Mouse (Mus musculus) neural tube, embryonic 12.5 days (tissue): Measurements from ENCODE around the gene Sec22a. TPM values are rescaled to one million over a fixed set of nuclear protein-coding genes. Genes with fewer than 3 reads are reported as not detected.

Experiments
- ATAC-seq: fragments of 200-750 bp; cut with Nextera tagmentation; 2 replicates; pipeline ENCODE4 v1.8.0; 2017; ENCODE audit warnings: low read depth, mild to moderate bottlenecking, moderate TSS enrichment, moderate library complexity; ENCODE audit not compliant: low FRiP score
- H3K27ac ChIP-seq: fragments of 300-500 bp; sonication (generic); 2 replicates; pipeline ENCODE4 v1.5.1; 2016
- H3K27me3 ChIP-seq: fragments of 300-500 bp; sonication (generic); replicated peaks from 2 replicates; pipeline ENCODE4 v1.6.1; 2016; ENCODE audit warnings: mild to moderate bottlenecking
- H3K36me3 ChIP-seq: fragments of 300-500 bp; sonication (generic); 2 replicates; pipeline ENCODE4 v1.6.1; 2016; ENCODE audit warnings: mild to moderate bottlenecking
- H3K4me1 ChIP-seq: fragments of 300-500 bp; sonication (generic); 2 replicates; pipeline ENCODE4 v1.6.1; 2016
- H3K4me2 ChIP-seq: fragments of 300-500 bp; sonication (generic); replicated peaks from 2 replicates; pipeline ENCODE4 v1.6.1; 2016; ENCODE audit warnings: mild to moderate bottlenecking
- H3K4me3 ChIP-seq: fragments of 300-500 bp; sonication (generic); 2 replicates; pipeline ENCODE4 v1.5.1; 2016
- H3K9ac ChIP-seq: fragments of 300-500 bp; sonication (generic); 2 replicates; pipeline ENCODE4 v1.6.1; 2016; ENCODE audit warnings: mild to moderate bottlenecking
- H3K9me3 ChIP-seq: fragments of 300-500 bp; sonication (generic); 2 replicates; pipeline ENCODE4 v1.6.1; 2016; ENCODE audit warnings: mild to moderate bottlenecking
- WGBS: fragments of 180-500 bp; shearing (Covaris S2); methylation state at CpG from one replicate; pipeline ENCODE4 v1.1.7; 2016; 5-methylcytosine and 5-hydroxymethylcytosine counted together
- polyA plus RNA-seq: library from polyadenylated mRNA; unstranded; fragments of >200 nt; fragmentation: Nextera tagmentation; extraction: Ambion mirVana; gene quantifications from 2 replicates; pipeline ENCODE4 v1.2.1, GENCODE M21; 2016

Gene Sec22a
- polyA plus RNA-seq, 1 experiment from 2014 or later, result 35.3 TPM

GRCm38 (mm10) chr16:35362221-35362620 lies 1.5 kb downstream of the Sec22a start:
- Histone ChIP-seq H3K9me3 (no peaks in the 10 kb centered on the region), H3K36me3 (peaks cover 6% of the 10 kb centered on the region; the same call in 1 of the 2 replicates), H3K27ac (no peak overlapping the region), H3K9ac (no peak overlapping the region), H3K27me3 (no peaks in the 10 kb centered on the region), H3K4me1 (peaks cover 11% of the 10 kb centered on the region; the same call in 1 of the 2 replicates), H3K4me3 (no peak overlapping the region), H3K4me2 (no peak overlapping the region)
- no peak for ATAC-seq
- 93% methylated on average over 2 of the region's 2 CpGs for WGBS

GRCm38 (mm10) chr16:35360593-35360992 lies 3.1 kb downstream of the Sec22a start:
- 32% methylated on average over 6 of the region's 6 CpGs for WGBS

GRCm38 (mm10) chr16:35357449-35357848 lies 6.3 kb downstream of the Sec22a start:
- Histone ChIP-seq H3K4me1 (no peaks in the 10 kb centered on the region), H3K36me3 (peaks cover 6% of the 10 kb centered on the region; the same call in 1 of the 2 replicates), H3K27me3 (no peaks in the 10 kb centered on the region), H3K9ac (no peak overlapping the region), H3K27ac (no peak overlapping the region), H3K4me2 (no peak overlapping the region), H3K4me3 (no peak overlapping the region), H3K9me3 (no peaks in the 10 kb centered on the region)
- WGBS, result 90% methylated on average over 1 of the region's 1 CpGs
- no peak for ATAC-seq

More at GRCm38 (mm10) chr16:35360593-35360992, 3.1 kb downstream of the Sec22a start:
- no peak overlapping the region for H3K27ac ChIP-seq
- H3K4me1 ChIP-seq, result peaks cover 11% of the 10 kb centered on the region; the same call in 1 of the 2 replicates
- H3K4me3 ChIP-seq, result no peak overlapping the region
- no peak overlapping the region for H3K4me2 ChIP-seq
- peaks cover 6% of the 10 kb centered on the region; the same call in 1 of the 2 replicates for H3K36me3 ChIP-seq
- H3K27me3 ChIP-seq, result no peaks in the 10 kb centered on the region
- no peaks in the 10 kb centered on the region for H3K9me3 ChIP-seq
- no peak for ATAC-seq
- H3K9ac ChIP-seq, result no peak overlapping the region

GRCm38 (mm10) chr16:35330451-35330850 lies 33.3 kb downstream of the Sec22a start:
- WGBS, result 16% methylated on average over 1 of the region's 1 CpGs
- Histone ChIP-seq H3K4me3 (no peak overlapping the region), H3K4me2 (no peak overlapping the region), H3K4me1 (no peaks in the 10 kb centered on the region), H3K27me3 (no peaks in the 10 kb centered on the region), H3K27ac (no peak overlapping the region), H3K9ac (no peak overlapping the region), H3K9me3 (no peaks in the 10 kb centered on the region), H3K36me3 (peaks cover 7% of the 10 kb centered on the region)
- no peak for ATAC-seq

GRCm38 (mm10) chr16:35319773-35320172 lies 43.9 kb downstream of the Sec22a start:
- Histone ChIP-seq H3K27me3 (no peaks in the 10 kb centered on the region), H3K4me2 (no peak overlapping the region), H3K36me3 (no peaks in the 10 kb centered on the region), H3K4me3 (no peak overlapping the region), H3K4me1 (no peaks in the 10 kb centered on the region), H3K9me3 (no peaks in the 10 kb centered on the region), H3K27ac (no peak overlapping the region), H3K9ac (no peak overlapping the region)
- ATAC-seq, result 0 out of 2 replicates have a peak, but pooled peaks have one; percentile 2
- WGBS, result 65% methylated on average over 2 of the region's 2 CpGs

- H3K27ac ChIP-seq, result no peak overlapping the region
Observed at GRCm38 (mm10) chr16:35319335-35319734, 44.4 kb downstream of the Sec22a start.

GRCm38 (mm10) chr16:35318397-35318796 lies 45.3 kb downstream of the Sec22a start:
- H3K27ac ChIP-seq, result no peak overlapping the region
- H3K9me3 ChIP-seq, result no peaks in the 10 kb centered on the region
- 75% methylated on average over 6 of the region's 6 CpGs for WGBS
- ATAC-seq, result no peak
- no peaks in the 10 kb centered on the region; the same call in 1 of the 2 replicates for H3K36me3 ChIP-seq
- no peak overlapping the region for H3K4me2 ChIP-seq
- H3K4me3 ChIP-seq, result no peak overlapping the region
- H3K9ac ChIP-seq, result no peak overlapping the region
- no peaks in the 10 kb centered on the region for H3K27me3 ChIP-seq
- no peaks in the 10 kb centered on the region for H3K4me1 ChIP-seq

More at GRCm38 (mm10) chr16:35319335-35319734, 44.4 kb downstream of the Sec22a start:
- Histone ChIP-seq H3K9ac (no peak overlapping the region), H3K4me1 (no peaks in the 10 kb centered on the region), H3K4me3 (no peak overlapping the region), H3K27me3 (no peaks in the 10 kb centered on the region), H3K36me3 (no peaks in the 10 kb centered on the region), H3K4me2 (no peak overlapping the region), H3K9me3 (no peaks in the 10 kb centered on the region)
- 38% methylated on average over 4 of the region's 4 CpGs for WGBS
- peak; percentile 25; the same call in 1 of the 2 replicates for ATAC-seq

GRCm38 (mm10) chr16:35317460-35317859 lies 46.3 kb downstream of the Sec22a start:
- Histone ChIP-seq H3K27me3 (no peaks in the 10 kb centered on the region), H3K36me3 (peaks cover 4% of the 10 kb centered on the region; the same call in 1 of the 2 replicates), H3K4me2 (no peak overlapping the region), H3K27ac (no peak overlapping the region), H3K4me3 (no peak overlapping the region), H3K4me1 (no peaks in the 10 kb centered on the region), H3K9me3 (no peaks in the 10 kb centered on the region), H3K9ac (no peak overlapping the region)
- no peak for ATAC-seq
- WGBS, result 92% methylated on average over 5 of the region's 5 CpGs

GRCm38 (mm10) chr16:35316856-35317264 lies 46.9 kb downstream of the Sec22a start:
- ATAC-seq, result no peak
- Histone ChIP-seq H3K4me2 (no peak overlapping the region), H3K27me3 (no peaks in the 10 kb centered on the region), H3K9me3 (no peaks in the 10 kb centered on the region), H3K4me1 (no peaks in the 10 kb centered on the region), H3K9ac (no peak overlapping the region), H3K27ac (no peak overlapping the region), H3K4me3 (no peak overlapping the region), H3K36me3 (peaks cover 4% of the 10 kb centered on the region; the same call in 1 of the 2 replicates)

GRCm38 (mm10) chr16:35315496-35315895 lies 48.2 kb downstream of the Sec22a start:
- Histone ChIP-seq H3K4me3 (no peak overlapping the region), H3K9me3 (no peaks in the 10 kb centered on the region), H3K4me1 (no peaks in the 10 kb centered on the region), H3K27ac (no peak overlapping the region), H3K36me3 (peaks cover 4% of the 10 kb centered on the region; the same call in 1 of the 2 replicates), H3K9ac (no peak overlapping the region), H3K27me3 (no peaks in the 10 kb centered on the region), H3K4me2 (no peak overlapping the region)
- 64% methylated on average over 3 of the region's 3 CpGs for WGBS
- ATAC-seq, result no peak

GRCm38 (mm10) chr16:35311586-35311985 lies 52.1 kb downstream of the Sec22a start:
- no peaks in the 10 kb centered on the region for H3K4me1 ChIP-seq
- H3K9me3 ChIP-seq, result no peaks in the 10 kb centered on the region
- no peak overlapping the region for H3K4me3 ChIP-seq
- H3K4me2 ChIP-seq, result no peak overlapping the region
- H3K27ac ChIP-seq, result no peak overlapping the region
- no peaks in the 10 kb centered on the region for H3K27me3 ChIP-seq
- peaks cover 4% of the 10 kb centered on the region; the same call in 1 of the 2 replicates for H3K36me3 ChIP-seq
- WGBS, result 65% methylated on average over 8 of the region's 8 CpGs
- H3K9ac ChIP-seq, result no peak overlapping the region
- ATAC-seq, result no peak

GRCm38 (mm10) chr16:35310551-35311110 lies 53.1 kb downstream of the Sec22a start:
- Histone ChIP-seq H3K27ac (no peak overlapping the region), H3K9ac (no peak overlapping the region), H3K4me1 (no peaks in the 10 kb centered on the region), H3K4me2 (no peak overlapping the region), H3K27me3 (no peaks in the 10 kb centered on the region), H3K9me3 (no peaks in the 10 kb centered on the region), H3K4me3 (no peak overlapping the region), H3K36me3 (peaks cover 4% of the 10 kb centered on the region; the same call in 1 of the 2 replicates)
- ATAC-seq, result no peak
- WGBS, result 75% methylated on average over 2 of the region's 2 CpGs

- Histone ChIP-seq H3K27ac (no peak overlapping the region), H3K4me1 (no peaks in the 10 kb centered on the region), H3K4me3 (no peak overlapping the region), H3K4me2 (no peak overlapping the region), H3K27me3 (no peaks in the 10 kb centered on the region), H3K9ac (no peak overlapping the region), H3K36me3 (peaks cover 9% of the 10 kb centered on the region; the same call in 1 of the 2 replicates), H3K9me3 (no peaks in the 10 kb centered on the region)
- no peak for ATAC-seq
- whole genome bisulfite sequencing, result 83% methylated on average over 4 of the region's 4 CpGs
Observed at GRCm38 (mm10) chr16:35309634-35310033, 54.1 kb downstream of the Sec22a start.
